Mouse (Mus musculus): ENCODE measurements around the gene Sardh.

Sardh gene

DNA sequence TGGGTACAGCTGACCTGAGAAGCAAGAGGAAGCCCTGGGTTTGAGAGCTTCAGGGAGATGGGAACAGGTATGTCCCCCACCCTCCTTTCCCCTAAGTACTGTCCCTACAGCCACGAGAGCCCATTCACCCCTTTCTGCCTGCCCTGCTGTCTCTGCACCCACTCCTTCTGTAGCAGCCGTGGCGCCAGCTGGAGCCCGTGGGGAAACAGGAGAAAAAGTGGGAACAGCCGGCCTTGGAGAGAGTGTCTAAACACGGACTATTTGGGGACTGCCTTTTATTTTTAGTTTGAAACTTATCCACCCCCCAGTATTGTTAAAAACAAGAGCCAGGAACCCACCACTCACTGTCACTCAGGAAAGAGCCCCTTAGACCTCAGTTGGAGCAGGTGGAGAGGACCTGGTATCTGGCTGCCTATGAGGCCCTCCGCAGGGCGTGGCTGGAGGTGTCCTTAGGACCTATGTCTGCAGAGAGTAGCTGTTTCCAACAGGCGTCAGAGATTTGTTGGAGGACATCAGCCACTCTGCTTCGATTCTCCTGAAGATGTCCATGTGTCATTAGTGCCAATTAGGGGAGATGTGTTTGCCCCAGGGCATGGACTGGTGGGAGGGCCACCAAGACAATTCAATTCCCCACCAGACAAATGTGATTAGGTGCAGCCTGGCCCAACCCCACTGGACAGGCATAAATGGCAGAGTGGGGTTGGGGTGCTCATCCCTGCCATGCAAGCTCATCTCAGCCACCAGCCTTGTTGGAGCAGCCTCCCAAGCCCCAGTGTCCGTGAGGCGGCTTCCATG lies 83.1 kb downstream of the Sardh start, which contains the start of gene Dbh:
Gene Dbh (plus strand): TSS at position 438 of the 795 bp plus-strand sequence.
- peak; percentile 79 for DNase-seq

DNA sequence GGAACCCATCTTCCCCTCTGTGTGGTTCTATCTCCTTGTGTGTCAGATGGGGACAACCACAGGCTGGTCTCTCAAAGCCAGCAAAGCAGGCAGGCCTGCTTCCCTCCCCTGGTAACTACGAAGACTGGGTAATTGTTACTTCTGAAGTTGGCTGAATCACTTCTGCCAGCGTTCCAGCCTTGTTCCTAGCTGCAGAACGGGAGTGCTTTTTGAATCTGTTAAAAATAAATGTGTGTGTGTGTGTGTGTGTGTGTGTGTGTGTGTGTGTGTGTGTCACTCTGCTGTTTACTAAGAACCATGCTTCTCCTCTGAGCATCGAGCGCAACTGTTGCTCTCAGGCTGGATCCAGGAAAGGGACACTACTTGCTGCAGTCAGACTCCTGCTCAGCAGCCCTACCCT lies 84.3 kb downstream of the Sardh start:
- peak; percentile 38 for DNase-seq

GRCm38 (mm10) chr2:27162656-27163055 lies 85.5 kb downstream of the Sardh start:
- no peak for DNase-seq

DNA sequence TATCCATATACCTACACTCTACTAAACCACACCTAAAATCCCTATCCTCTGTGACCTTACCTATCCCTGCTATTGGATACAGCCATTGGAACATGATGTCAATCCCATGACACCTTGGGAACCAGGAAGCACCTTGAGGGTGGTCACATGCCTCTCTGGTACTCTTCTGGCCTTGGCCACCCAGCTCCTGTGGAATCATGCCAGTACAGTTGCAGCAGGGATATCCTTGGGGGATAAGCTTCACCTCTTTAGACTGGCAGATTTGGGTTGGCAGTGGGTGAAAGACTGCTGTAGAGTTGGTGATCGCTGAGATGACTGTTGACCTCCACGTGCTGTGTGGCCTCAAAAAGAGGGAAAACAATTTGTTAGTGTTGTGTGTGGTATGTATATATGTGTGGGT lies 86.6 kb downstream of the Sardh start:
- no peak for DNase-seq

DNA sequence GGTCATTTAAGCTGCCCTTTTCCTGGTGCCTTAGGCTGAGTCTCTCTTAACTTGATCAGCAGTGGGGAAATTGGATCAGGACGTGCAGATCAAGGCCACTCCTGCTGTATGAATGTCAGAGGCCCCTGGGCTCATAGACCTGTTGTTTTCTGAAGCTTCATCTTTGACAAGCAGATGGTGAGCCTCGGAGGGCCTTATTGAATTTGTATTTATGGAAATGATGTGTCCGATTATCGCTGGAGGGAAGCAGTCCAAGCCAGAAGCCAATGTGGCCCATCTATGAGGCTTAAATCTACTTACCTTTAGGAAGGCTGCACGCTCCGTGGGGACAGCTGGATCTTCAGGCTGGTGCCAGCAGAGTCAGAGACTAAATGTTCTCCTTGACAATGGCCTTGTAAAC lies 91.5 kb downstream of the Sardh start:
- no peak for DNase-seq

GRCm38 (mm10) chr2:27154466-27155185 lies 93.5 kb downstream of the Sardh start:
- DNase-seq: no peak

DNA sequence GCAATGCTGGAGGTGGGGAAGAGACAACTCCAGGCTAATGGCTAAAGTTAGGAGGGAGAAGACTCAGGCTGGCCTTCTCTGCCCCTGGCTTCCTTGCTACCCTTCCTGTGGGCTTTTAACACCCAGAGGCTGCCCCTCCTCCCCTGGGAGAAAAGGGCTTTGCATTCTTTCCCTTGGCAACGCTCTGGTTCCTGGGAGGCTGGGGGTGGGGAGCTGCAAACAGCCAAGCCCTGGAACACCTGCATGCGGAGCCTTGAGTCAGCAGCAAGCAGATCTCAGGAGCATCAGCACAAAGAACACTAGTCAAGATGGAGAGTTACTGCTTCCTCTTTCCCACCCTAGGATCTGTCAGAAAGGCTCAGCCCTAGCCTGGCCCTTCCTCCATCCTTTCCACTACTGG lies 98.7 kb downstream of the Sardh start:
- DNase-seq: no peak

GRCm38 (mm10) chr2:27146840-27147239 lies 101.3 kb downstream of the Sardh start:
- no peak for DNase-seq

DNA sequence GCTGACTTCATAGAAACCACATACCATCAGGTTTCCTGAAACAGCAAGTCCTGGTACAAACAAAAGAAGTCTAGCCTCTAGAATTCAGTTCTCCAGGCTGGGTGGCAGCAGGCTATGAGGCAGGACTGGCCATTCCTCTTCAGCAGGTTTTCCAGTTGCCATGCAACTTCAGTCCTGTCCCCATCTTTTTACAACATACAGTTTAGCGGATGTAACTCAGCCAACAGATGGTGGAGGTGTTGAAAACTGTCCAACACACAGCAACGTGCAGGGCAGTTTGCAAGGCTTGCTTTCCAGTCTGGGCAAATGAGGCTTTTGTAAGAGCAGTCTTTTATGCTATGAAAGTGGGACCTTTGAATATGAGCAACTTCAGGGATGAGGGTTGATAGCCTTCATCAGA lies 103.2 kb downstream of the Sardh start:
- no peak for DNase-seq

DNA sequence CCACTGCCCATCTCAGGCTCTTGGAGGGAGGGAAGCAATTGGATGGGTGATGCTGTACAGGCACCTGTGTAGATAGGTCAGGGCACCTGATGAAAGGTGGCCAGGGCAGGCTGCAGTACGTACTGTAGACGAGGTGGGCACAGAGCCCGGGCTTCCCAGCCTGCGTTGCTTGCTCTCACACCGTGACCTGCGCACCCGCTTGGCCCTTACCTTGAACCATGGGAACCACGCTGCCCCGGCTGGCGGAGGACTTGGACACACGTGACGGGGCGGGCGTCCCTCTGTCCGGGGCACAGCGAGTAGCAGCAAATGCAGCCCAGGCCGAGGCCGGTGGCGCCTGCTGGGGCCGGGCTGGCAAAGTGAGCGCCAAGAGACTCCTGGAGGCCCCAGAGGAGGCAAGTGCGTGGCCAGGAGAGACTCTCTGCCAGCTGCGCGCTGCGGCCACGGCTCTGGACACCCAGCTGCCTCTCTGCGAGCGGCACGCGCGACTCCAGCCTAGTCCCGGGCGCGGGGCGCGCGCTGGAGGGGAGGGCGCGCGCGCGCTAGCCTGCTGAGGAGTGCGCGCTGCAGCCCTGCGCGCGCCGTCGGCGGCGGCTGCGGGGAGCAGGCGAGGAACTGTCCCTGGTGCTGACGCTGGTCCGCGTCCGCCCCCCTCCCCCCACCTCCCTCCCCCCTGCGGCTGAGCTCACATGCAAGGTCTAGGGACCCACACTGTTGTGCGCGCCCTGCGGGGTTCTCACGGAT lies 106.0 kb downstream of the Sardh start, which contains the start of gene Fam163b:
Gene Fam163b (minus strand): TSS at position 542 of the 744 bp plus-strand sequence.
- DNase-seq: peak; percentile 76

Data from right cerebral cortex, postnatal 25 days (tissue).